Mouse (Mus musculus) spleen, postnatal 10 days (tissue): Measurements from ENCODE around the gene Cyp11a1.

Experiments used
- DNase-seq, 2 experiments: peaks; one replicate each; pipeline ENCODE4 v3.0.0; 2021 to 2022; ENCODE audit warnings: low spot score in 2 of 2

Gene Cyp11a1

GRCm38 (mm10) chr9:57972776-57973439, 33.3 kb upstream of the Cyp11a1 start:
- DNase-seq = no peak

GRCm38 (mm10) chr9:57973440-57974066, 32.7 kb upstream of the Cyp11a1 start:
- DNase-seq = no peak

GRCm38 (mm10) chr9:57974221-57974620, 32.0 kb upstream of the Cyp11a1 start:
- no peak for DNase-seq

GRCm38 (mm10) chr9:57975200-57975821, 30.9 kb upstream of the Cyp11a1 start:
- DNase-seq = no peak

GRCm38 (mm10) chr9:57978025-57978424, 28.2 kb upstream of the Cyp11a1 start:
- DNase-seq = no peak

- DNase-seq = no peak
Observed at GRCm38 (mm10) chr9:57978858-57979257, 27.4 kb upstream of the Cyp11a1 start.

- DNase-seq = no peak
Observed at GRCm38 (mm10) chr9:57980570-57980969, 25.6 kb upstream of the Cyp11a1 start.

- no peak for DNase-seq
Observed at GRCm38 (mm10) chr9:57985304-57985703, 20.9 kb upstream of the Cyp11a1 start.

GRCm38 (mm10) chr9:57986293-57986692, 19.9 kb upstream of the Cyp11a1 start:
- no peak for DNase-seq

- DNase-seq = peak in 1 of 2 experiments; percentile 64
Observed at GRCm38 (mm10) chr9:57988098-57988497, 18.1 kb upstream of the Cyp11a1 start.

GRCm38 (mm10) chr9:57989309-57989708, 16.9 kb upstream of the Cyp11a1 start:
- no peak for DNase-seq

GRCm38 (mm10) chr9:57990438-57991110, 15.6 kb upstream of the Cyp11a1 start:
- peak in 1 of 2 experiments; percentile 62 for DNase-seq

- DNase-seq = no peak
Observed at GRCm38 (mm10) chr9:57992060-57992459, 14.2 kb upstream of the Cyp11a1 start.

GRCm38 (mm10) chr9:57992781-57993591, 13.2 kb upstream of the Cyp11a1 start:
- DNase-seq = no peak

- DNase-seq = peak in 1 of 2 experiments; percentile 45
Observed at GRCm38 (mm10) chr9:57995282-57995681, 10.9 kb upstream of the Cyp11a1 start.

- DNase-seq = no peak
Observed at GRCm38 (mm10) chr9:57997511-57998031, 8.6 kb upstream of the Cyp11a1 start.

GRCm38 (mm10) chr9:57998032-57998659, 8.1 kb upstream of the Cyp11a1 start:
- peak in 1 of 2 experiments; percentile 63 for DNase-seq

GRCm38 (mm10) chr9:57998685-57999084, 7.5 kb upstream of the Cyp11a1 start:
- DNase-seq = no peak

GRCm38 (mm10) chr9:57999676-58000075, 6.5 kb upstream of the Cyp11a1 start:
- no peak for DNase-seq

GRCm38 (mm10) chr9:58003272-58003671, 2.9 kb upstream of the Cyp11a1 start:
- no peak for DNase-seq
